Comparison of ENCODE assay signal across 21 mouse cellular contexts in the genomic region with DNA sequence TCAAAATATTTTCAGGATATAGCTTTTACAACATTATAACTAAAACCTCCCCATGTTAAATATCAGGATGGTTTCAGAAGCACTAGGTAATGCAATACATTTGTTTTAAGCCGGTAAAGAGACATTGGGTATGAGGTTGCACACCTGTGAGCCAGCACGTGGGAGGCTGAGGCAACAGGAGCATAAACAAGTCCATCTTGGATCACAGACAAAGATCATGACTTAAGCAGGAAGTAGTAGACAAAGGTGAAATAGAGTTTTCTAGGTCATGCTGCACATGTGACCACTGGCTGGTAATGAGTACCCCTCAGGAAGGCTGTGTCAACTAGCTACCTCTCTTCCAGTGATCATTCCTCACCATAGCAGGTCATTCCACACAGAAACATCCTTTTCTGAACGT.
"Had no signal": no experiment of that assay in that cellular context is flagged by ENCODE, and none has a peak within 500 bp of the region (broad histone marks: within the 10 kb centered on the region; RNA-seq: fewer than 3 reads in every experiment).

No protein-coding gene starts in this region.

- H3K27me3 ChIP-seq: kidney, embryonic 15.5 days; limb, embryonic 13.5 days; liver, embryonic 12.5 days; liver, embryonic 15.5 days; lung, embryonic 15.5 days; megakaryocyte, embryonic 14.5 days; midbrain, embryonic 13.5 days; neural tube, embryonic 13.5 days had no signal

- H3K4me3 ChIP-seq: kidney, embryonic 15.5 days; limb, embryonic 10.5 days; limb, embryonic 13.5 days; liver, embryonic 12.5 days; liver, embryonic 15.5 days; lung, embryonic 15.5 days; megakaryocyte, embryonic 14.5 days; midbrain, embryonic 10.5 days; midbrain, embryonic 13.5 days; myocyte; neural tube, embryonic 13.5 days had no signal

- H3K27ac ChIP-seq: kidney, embryonic 15.5 days; limb, embryonic 10.5 days; limb, embryonic 13.5 days; liver, embryonic 12.5 days; liver, embryonic 15.5 days; lung, embryonic 15.5 days; midbrain, embryonic 10.5 days; midbrain, embryonic 13.5 days; neural tube, embryonic 13.5 days had no signal

- H3K4me1 ChIP-seq: kidney, embryonic 15.5 days; limb, embryonic 10.5 days; limb, embryonic 13.5 days; liver, embryonic 12.5 days; liver, embryonic 15.5 days; lung, embryonic 15.5 days; megakaryocyte, embryonic 14.5 days had no signal

- H3K36me3 ChIP-seq: kidney, embryonic 15.5 days; limb, embryonic 10.5 days; limb, embryonic 13.5 days; liver, embryonic 12.5 days; liver, embryonic 15.5 days; lung, embryonic 15.5 days; midbrain, embryonic 13.5 days; neural tube, embryonic 13.5 days had no signal

- DNase-seq: kidney, adult 11 months; kidney, postnatal 10 days; kidney, postnatal 36 days; layer of hippocampus, postnatal 36 days; liver; lung, adult 18-20 months; lung, postnatal 10 days; lung, postnatal 36 days; thymus, adult 18-20 months; thymus, postnatal 36 days had no signal
